Mouse (Mus musculus): Measurements from ENCODE around the gene Tmem121b. TPM values are rescaled to one million over a fixed set of nuclear protein-coding genes. Genes with fewer than 3 reads are reported as not detected.

Tmem121b gene
- total and polyA plus RNA-seq, 3 experiments: not detected

GRCm38 (mm10) chr6:120482021-120482420, 11.6 kb downstream of the Tmem121b start:
- Histone ChIP-seq H3K9ac (ENCODE audit: insufficient read depth, low read depth) (no peak overlapping the region), H3K9me3 (replicated peaks; ENCODE audit: low read length) (no peaks in the 10 kb centered on the region), H3K79me2 (replicated peaks; ENCODE audit: control insufficient read depth, extremely low read depth, insufficient read depth, poor library complexity, severe bottlenecking) (no peaks in the 10 kb centered on the region), H3K27ac (ENCODE audit: insufficient read depth, low read depth) (no peak overlapping the region), H3K4me1 (ENCODE audit: control insufficient read depth in 1 of 2, insufficient read depth in 2 of 2) (peaks cover 0 to 18% of the 10 kb centered on the region in 2 experiments; a peak in 2 of 4 replicates), H3K4me2 (ENCODE audit: insufficient read depth, low read depth, poor library complexity, severe bottlenecking) (no peak overlapping the region), H3K36me3 (replicated peaks in 1 of 2; ENCODE audit: control insufficient read depth in 1 of 2, insufficient read depth in 1 of 2, low read length in 1 of 2) (peaks cover 58 to 80% of the 10 kb centered on the region in 2 experiments), H3K4me3 (replicated peaks in 1 of 3; ENCODE audit: low read depth in 2 of 3, low read length in 2 of 3, poor library complexity in 1 of 3) (no peak overlapping the region), H3K27me3 (replicated peaks) (no peaks in the 10 kb centered on the region)
- DNase-seq (ENCODE audit: extremely low read depth): no peak
- in situ Hi-C loops (cut with MboI; ENCODE audit: low pct_ligation_motif_present, low pct_unique_long_range_greater_than_20kb, low sequenced_read_pairs): loop anchor here (10.0 kb wide), 1 partner anchor 47 kb away; no protein-coding TSS in a partner anchor
- no peak for TF ChIP-seq EP300 (IDR thresholded peaks at IDR 0.05; ENCODE audit: low read length)
- dilution Hi-C loops (cut with MboI; ENCODE audit: extremely low pct_ligation_motif_present, extremely low pct_unique_long_range_greater_than_20kb, low sequenced_read_pairs): no loop called here

- Histone ChIP-seq H3K9ac (ENCODE audit: insufficient read depth, low read depth) (no peak overlapping the region), H3K4me1 (ENCODE audit: control insufficient read depth in 1 of 2, insufficient read depth in 2 of 2) (peaks cover 0 to 15% of the 10 kb centered on the region in 2 experiments; a peak in 2 of 4 replicates), H3K4me3 (replicated peaks in 1 of 3; ENCODE audit: low read depth in 2 of 3, low read length in 2 of 3, poor library complexity in 1 of 3) (no peak overlapping the region), H3K79me2 (replicated peaks; ENCODE audit: control insufficient read depth, extremely low read depth, insufficient read depth, poor library complexity, severe bottlenecking) (no peaks in the 10 kb centered on the region), H3K36me3 (replicated peaks in 1 of 2; ENCODE audit: control insufficient read depth in 1 of 2, insufficient read depth in 1 of 2, low read length in 1 of 2) (peaks cover 63 to 85% of the 10 kb centered on the region in 2 experiments), H3K27me3 (replicated peaks) (no peaks in the 10 kb centered on the region), H3K27ac (ENCODE audit: insufficient read depth, low read depth) (no peak overlapping the region), H3K9me3 (replicated peaks; ENCODE audit: low read length) (no peaks in the 10 kb centered on the region), H3K4me2 (ENCODE audit: insufficient read depth, low read depth, poor library complexity, severe bottlenecking) (no peak overlapping the region)
- TF ChIP-seq PAX5 (IDR thresholded peaks at IDR 0.05; ENCODE audit: low read length) (no peak), IRF4 (IDR thresholded peaks at IDR 0.05; ENCODE audit: low read depth, low read length) (no peak), POLR2AphosphoS2 (IDR thresholded peaks at IDR 0.05; ENCODE audit: low read depth, low read length) (no peak), JUND (conservative IDR thresholded peaks at IDR 0.05; ENCODE audit: low read depth, low read length) (no peak), GABPA (IDR thresholded peaks at IDR 0.05; ENCODE audit: insufficient replicate concordance, low read depth, low read length) (no peak), CHD2 (IDR thresholded peaks at IDR 0.05; ENCODE audit: low read length) (no peak), CTCF (conservative IDR thresholded peaks at IDR 0.05 in 1 of 2, IDR thresholded peaks at IDR 0.05 in 1 of 2; ENCODE audit: low read depth in 2 of 2, low read length in 2 of 2) (peak; percentile 17 to 67; a peak in 2 of 4 replicates), SMC3 (IDR thresholded peaks at IDR 0.05; ENCODE audit: low read depth, low read length) (peak; percentile 54), MXI1 (IDR thresholded peaks at IDR 0.05; ENCODE audit: low read depth, low read length) (no peak), ETS1 (conservative IDR thresholded peaks at IDR 0.05; ENCODE audit: low read depth, low read length) (no peak), MAZ (IDR thresholded peaks at IDR 0.05; ENCODE audit: low read depth, low read length) (no peak), ELF1 (IDR thresholded peaks at IDR 0.05; ENCODE audit: low read depth, low read length) (no peak), SIN3A (IDR thresholded peaks at IDR 0.05; ENCODE audit: low read length) (no peak), ZC3H11A (IDR thresholded peaks at IDR 0.05; ENCODE audit: low read depth, low read length) (no peak), POLR2A (IDR thresholded peaks at IDR 0.05; ENCODE audit: low read depth, low read length) (no peak), HCFC1 (IDR thresholded peaks at IDR 0.05; ENCODE audit: low read depth, low read length) (no peak), MEF2A (IDR thresholded peaks at IDR 0.05; ENCODE audit: borderline replicate concordance, low read depth, low read length) (no peak), EP300 (IDR thresholded peaks at IDR 0.05; ENCODE audit: low read length) (no peak), RAD21 (IDR thresholded peaks at IDR 0.05; ENCODE audit: low read depth, low read length) (peak; percentile 47)
- in situ Hi-C loops (cut with MboI; ENCODE audit: low pct_ligation_motif_present, low pct_unique_long_range_greater_than_20kb, low sequenced_read_pairs) (loop anchor here (10.0 kb wide), 1 partner anchor 47 kb away; no protein-coding TSS in a partner anchor), dilution Hi-C loops (cut with MboI; ENCODE audit: extremely low pct_ligation_motif_present, extremely low pct_unique_long_range_greater_than_20kb, low sequenced_read_pairs) (no loop called here)
- DNase-seq (ENCODE audit: extremely low read depth): no peak
Measured at GRCm38 (mm10) chr6:120481538-120481937, 12.1 kb downstream of the Tmem121b start.
